Mouse (Mus musculus): Measurements from ENCODE around the gene Large2.

GRCm38 (mm10) chr2:92388891-92389641 is 14.4 kb upstream of the Large2 start:
- no peak for TF ChIP-seq CTCF (IDR thresholded peaks at IDR 0.05; ENCODE audit: insufficient read depth, low read depth, low read length)
- peak; percentile 78 for TF ChIP-seq POLR2A (IDR thresholded peaks at IDR 0.05; ENCODE audit: insufficient read depth, low read depth, low read length)
